Mouse (Mus musculus): ENCODE measurements at regions not wholly inside any gene's neighbourhood (a gene's known extent, or its start where the extent isn't known, plus 50 kb on each side); places are given as distances from the start of the nearest gene placed in this dataset.

DNA sequence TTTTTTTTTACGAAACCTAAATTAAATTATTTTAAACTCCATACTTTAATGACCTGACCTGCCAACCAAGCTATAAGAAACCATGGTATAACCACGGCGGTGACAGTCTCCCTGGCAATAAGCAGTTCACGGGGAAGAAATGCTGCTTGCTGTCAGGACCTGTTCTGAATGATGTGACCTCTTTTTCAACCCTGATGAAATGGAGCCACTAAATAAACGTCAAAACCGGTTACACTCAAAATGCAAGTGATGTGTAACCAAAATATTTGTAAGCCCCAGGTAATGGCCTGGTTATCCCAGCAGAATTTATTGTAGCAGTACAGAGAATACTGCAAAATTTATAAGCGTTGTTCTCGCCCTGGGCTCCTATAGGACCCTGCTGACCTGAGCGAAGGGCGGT is 111.4 kb downstream of the Mis18a start:
- DNase-seq (ENCODE audit: low spot score in 2 of 2), result no peak

DNA sequence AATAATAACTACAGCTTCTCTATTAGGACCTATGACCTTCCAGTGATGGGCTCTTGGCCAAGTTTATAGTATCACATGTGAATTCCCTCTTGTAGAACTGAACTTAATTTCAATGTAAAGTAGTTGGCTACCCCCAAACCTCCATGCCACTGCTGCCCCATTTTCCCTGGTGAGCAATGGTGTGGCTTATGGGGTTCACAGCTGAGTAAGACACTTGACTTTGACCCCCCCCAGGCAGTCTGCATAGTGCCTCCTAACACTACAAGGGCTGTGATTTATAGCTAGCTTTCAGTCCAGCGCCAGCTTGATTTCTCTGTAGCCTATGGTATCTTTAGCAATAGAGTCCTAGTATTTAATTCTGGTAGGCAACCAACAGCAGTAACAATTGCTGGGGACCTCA is 113.1 kb downstream of the Mis18a start:
- no peak for DNase-seq (ENCODE audit: low spot score in 2 of 2)

GRCm38 (mm10) chr16:90610097-90610808 is 117.0 kb downstream of the Mis18a start:
- DNase-seq (ENCODE audit: low spot score in 2 of 2), result no peak

GRCm38 (mm10) chr16:90599329-90599870 is 127.8 kb downstream of the Mis18a start:
- DNase-seq (ENCODE audit: low spot score in 2 of 2), result no peak

- no peak for DNase-seq (ENCODE audit: low spot score in 2 of 2)
Measured at GRCm38 (mm10) chr16:90598727-90599126, 128.5 kb downstream of the Mis18a start.

DNA sequence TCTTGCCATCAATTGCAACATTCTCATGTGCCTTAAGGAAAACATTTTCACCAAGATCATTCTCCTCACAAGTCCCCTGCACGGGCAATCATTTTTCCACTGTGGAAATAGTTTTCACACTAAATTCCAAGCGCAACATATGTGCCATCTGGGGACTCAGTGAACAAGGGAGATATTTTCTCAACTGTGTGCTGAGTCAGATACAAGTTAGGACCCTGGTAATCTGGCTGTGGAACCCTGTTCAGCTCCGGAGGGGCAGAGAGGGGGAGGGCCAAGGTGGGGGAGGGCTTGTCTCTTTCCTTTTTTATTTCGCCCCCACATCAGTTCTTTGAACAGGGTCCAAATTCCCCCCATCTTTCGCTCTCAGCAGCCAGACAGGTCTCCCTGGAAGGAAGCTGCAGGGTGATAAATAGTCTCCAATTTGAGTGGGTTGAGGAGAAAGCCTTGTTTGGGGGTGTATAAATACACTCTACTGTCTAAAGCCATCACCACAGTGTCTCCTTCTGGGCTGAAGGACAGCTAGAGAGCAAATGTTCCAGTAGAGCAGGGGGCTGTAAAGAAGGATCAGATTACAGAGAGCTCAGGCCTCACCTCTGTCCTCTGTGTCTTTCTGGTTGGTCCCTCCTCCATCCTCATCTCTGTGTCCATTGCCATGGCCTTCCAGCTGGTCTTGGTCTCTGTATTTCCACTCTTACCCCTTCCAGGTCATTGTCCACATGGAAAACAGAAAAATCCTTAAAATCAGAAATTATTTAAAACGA is 134.3 kb downstream of the Mis18a start:
- peak; percentile 33 to 55 for DNase-seq (ENCODE audit: low spot score in 2 of 2)

DNA sequence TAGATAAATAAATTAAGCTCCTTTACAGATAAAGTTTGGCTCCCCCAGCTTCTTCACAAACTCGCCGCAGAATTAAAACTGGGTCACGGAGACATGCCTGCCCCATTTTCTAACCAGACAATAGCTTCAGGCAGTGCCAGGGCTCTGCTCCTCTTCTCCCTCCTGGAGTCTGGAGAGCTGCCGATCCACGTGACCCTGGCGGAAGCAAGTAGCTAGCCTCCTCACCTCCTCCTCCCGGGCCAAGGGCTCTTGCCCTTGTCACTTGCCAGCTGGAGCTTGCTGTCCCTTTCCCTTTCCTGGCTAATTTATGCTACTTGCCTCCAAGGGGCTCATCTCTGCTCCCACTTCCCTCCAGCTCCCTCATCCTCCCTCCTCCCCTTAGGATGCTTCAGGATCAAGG is 142.0 kb downstream of the Mis18a start:
- no peak for DNase-seq (ENCODE audit: low spot score in 2 of 2)

GRCm38 (mm10) chr16:90580411-90580810 is 146.8 kb downstream of the Mis18a start:
- no peak for DNase-seq (ENCODE audit: low spot score in 2 of 2)

GRCm38 (mm10) chr16:90571107-90571506 is 156.1 kb downstream of the Mis18a start:
- no peak for DNase-seq (ENCODE audit: low spot score in 2 of 2)

GRCm38 (mm10) chr16:90569826-90570225 is 157.4 kb downstream of the Mis18a start:
- no peak for DNase-seq (ENCODE audit: low spot score in 2 of 2)

- DNase-seq (ENCODE audit: low spot score in 2 of 2), result peak; percentile 22 to 54
Measured at GRCm38 (mm10) chr16:90565182-90565581, 162.0 kb downstream of the Mis18a start.

DNA sequence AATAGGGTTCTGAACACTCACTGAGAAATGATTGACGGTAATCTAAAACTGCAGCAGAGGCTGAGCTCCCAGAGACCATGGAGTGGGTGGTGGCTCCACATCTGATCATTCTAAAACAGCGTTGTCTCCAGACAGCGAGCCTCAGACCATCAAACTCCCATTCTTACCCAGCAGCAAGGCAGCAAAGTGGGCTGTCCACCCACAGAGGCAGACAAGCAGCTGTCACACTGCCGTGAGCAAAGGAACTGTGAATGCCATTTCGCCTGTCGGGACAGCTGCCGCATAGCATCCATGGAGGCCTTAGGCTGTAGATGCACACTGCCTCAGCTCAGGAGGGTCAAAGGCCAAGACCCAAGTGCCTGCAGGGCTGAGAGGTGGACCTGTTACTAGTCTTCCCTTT is 167.3 kb downstream of the Hunk start:
- DNase-seq (ENCODE audit: low spot score in 2 of 2), result peak; percentile 37 to 41

DNA sequence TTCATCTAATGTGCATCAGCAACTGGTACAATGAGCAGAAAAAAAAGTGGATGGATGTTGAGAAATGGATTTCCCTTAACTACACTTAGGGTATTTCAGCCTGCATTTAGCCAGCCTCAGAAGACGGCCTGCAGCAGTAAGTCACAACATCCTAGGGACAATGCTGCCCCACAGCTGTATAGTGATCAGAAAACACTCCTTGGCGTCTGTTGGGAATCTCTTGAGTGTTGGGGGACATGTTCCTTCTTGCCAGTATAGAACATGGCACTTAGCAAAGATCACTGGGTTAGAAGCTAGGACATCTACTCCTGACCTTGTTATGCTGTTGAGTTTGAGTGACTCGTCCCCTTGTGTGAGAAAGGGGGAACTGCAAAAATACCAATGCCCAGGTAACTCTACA is 165.2 kb downstream of the Hunk start:
- DNase-seq (ENCODE audit: low spot score in 2 of 2), result no peak

GRCm38 (mm10) chr16:90550058-90550795 is 164.4 kb downstream of the Hunk start:
- DNase-seq (ENCODE audit: low spot score in 2 of 2), result peak in 1 of 2 experiments; percentile 17
